Mouse (Mus musculus): ENCODE data around the gene Srsf6.

- TF ChIP-seq TAL1 (IDR thresholded peaks at IDR 0.05; ENCODE audit: low read length) (no peak), GATA1 (IDR thresholded peaks at IDR 0.05; ENCODE audit: low read length) (no peak)
Observed at GRCm38 (mm10) chr2:162943148-162943846, 12.0 kb downstream of the Srsf6 start, which contains the start of gene L3mbtl1.

Measured in erythroblast, embryonic 14.5 days (primary cell).